Mouse (Mus musculus): ENCODE results near the gene C3.

GRCm38 (mm10) chr17:57261796-57262195, 33.9 kb upstream of the C3 start:
- TF ChIP-seq POLR2A (IDR thresholded peaks at IDR 0.05; ENCODE audit: insufficient read depth, low read depth, low read length) (no peak), EP300 (IDR thresholded peaks at IDR 0.05; ENCODE audit: insufficient read depth, low read depth, low read length) (no peak)

Data from heart, adult 2 months (tissue).